Mouse (Mus musculus) spleen, embryonic (tissue): ENCODE results near the gene Lsp1.

Source experiments
- CTCF ChIA-PET: fragments of 350-600 bp; sonication (Branson Sonifier 250); formaldehyde crosslinking; loops from one replicate; lab custom pipeline; 2022; lab: Charles Lee

Lsp1 gene

GRCm38 (mm10) chr7:142497775-142498174 lies 37.2 kb downstream of the Lsp1 start:
- CTCF ChIA-PET: interaction anchor here (0.6 to 1.4 kb wide), 3 partner anchors 57 to 167 kb away, joined by 3 to 11 read pairs (median 5); partner anchors contain the start of gene Tnni2

- CTCF ChIA-PET: interaction anchor here (0.6 to 1.4 kb wide), 2 partner anchors 58 to 167 kb away, joined by 3 to 5 read pairs; no protein-coding TSS in a partner anchor
Observed at GRCm38 (mm10) chr7:142498575-142498974, 38.0 kb downstream of the Lsp1 start, which contains the start of gene Tnnt3. Gene Tnnt3, plus strand, starts transcription at chr7:142498836.

- CTCF ChIA-PET: interaction anchor here (1.4 kb wide), 1 partner anchor 59 kb away, joined by 3 read pairs; no protein-coding TSS in a partner anchor
Observed at GRCm38 (mm10) chr7:142499010-142499721, 38.6 kb downstream of the Lsp1 start.

GRCm38 (mm10) chr7:142500032-142500431 lies 39.4 kb downstream of the Lsp1 start:
- CTCF ChIA-PET: no interaction called here

- CTCF ChIA-PET: no interaction called here
Observed at GRCm38 (mm10) chr7:142503206-142503605, 42.6 kb downstream of the Lsp1 start.

GRCm38 (mm10) chr7:142505942-142506341 lies 45.3 kb downstream of the Lsp1 start:
- CTCF ChIA-PET: no interaction called here

GRCm38 (mm10) chr7:142506501-142506900 lies 45.9 kb downstream of the Lsp1 start:
- CTCF ChIA-PET: no interaction called here

- CTCF ChIA-PET: no interaction called here
Observed at GRCm38 (mm10) chr7:142507453-142507852, 46.8 kb downstream of the Lsp1 start.

- CTCF ChIA-PET: interaction anchor here (0.6 kb wide), 1 partner anchor 16 kb away, joined by 27 read pairs; no protein-coding TSS in a partner anchor
Observed at GRCm38 (mm10) chr7:142509518-142509917, 48.9 kb downstream of the Lsp1 start.

GRCm38 (mm10) chr7:142510021-142510777 lies 49.6 kb downstream of the Lsp1 start:
- CTCF ChIA-PET: no interaction called here

- CTCF ChIA-PET: no interaction called here
Observed at GRCm38 (mm10) chr7:142514048-142514447, 53.4 kb downstream of the Lsp1 start.

- CTCF ChIA-PET: no interaction called here
Observed at GRCm38 (mm10) chr7:142516221-142516978, 55.8 kb downstream of the Lsp1 start.

- CTCF ChIA-PET: interaction anchor here (0.5 to 0.6 kb wide), 2 partner anchors 36 to 572 kb away, joined by 5 read pairs; no protein-coding TSS in a partner anchor
Observed at GRCm38 (mm10) chr7:142517531-142517930, 56.9 kb downstream of the Lsp1 start.

- CTCF ChIA-PET: no interaction called here
Observed at GRCm38 (mm10) chr7:142520331-142520730, 59.7 kb downstream of the Lsp1 start.

- CTCF ChIA-PET: no interaction called here
Observed at GRCm38 (mm10) chr7:142522352-142522751, 61.7 kb downstream of the Lsp1 start.

- CTCF ChIA-PET: no interaction called here
Observed at GRCm38 (mm10) chr7:142523200-142523990, 62.8 kb downstream of the Lsp1 start.

GRCm38 (mm10) chr7:142525342-142526178 lies 65.0 kb downstream of the Lsp1 start:
- CTCF ChIA-PET: no interaction called here

- CTCF ChIA-PET: no interaction called here
Observed at GRCm38 (mm10) chr7:142529350-142529749, 68.7 kb downstream of the Lsp1 start.

GRCm38 (mm10) chr7:142531973-142532521 lies 71.4 kb downstream of the Lsp1 start:
- CTCF ChIA-PET: interaction anchor here (0.7 kb wide), 1 partner anchor 262 kb away, joined by 3 read pairs; no protein-coding TSS in a partner anchor

GRCm38 (mm10) chr7:142532671-142533058 lies 72.1 kb downstream of the Lsp1 start, which contains the start of gene Mrpl23:
Gene Mrpl23, plus strand, starts transcription at chr7:142532686.
- CTCF ChIA-PET: no interaction called here
